Mouse (Mus musculus) E14TG2a.4 (cell line): ENCODE results near the gene Gm10778.

Experiments
- CTCF ChIP-seq: conservative IDR thresholded peaks from 2 replicates; pipeline ENCODE4 v1.5.1; 2014; ENCODE audit warnings: low read length
- NANOG ChIP-seq: IDR thresholded peaks from 2 replicates; pipeline ENCODE4 v1.6.1; 2014; ENCODE audit warnings: borderline replicate concordance, low read length, mixed read lengths
- POU5F1 ChIP-seq: IDR thresholded peaks from 2 replicates; pipeline ENCODE4 v1.6.1; 2014; ENCODE audit warnings: low read length, borderline replicate concordance

- TF ChIP-seq CTCF = no peak
- no peak for TF ChIP-seq POU5F1
- no peak for TF ChIP-seq NANOG
Measured at GRCm38 (mm10) chr10:81619976-81620375, 28.9 kb upstream of the Gm10778 start.
